Mouse (Mus musculus) mouse trophoblast stem cell (cell line): Measurements from ENCODE around the gene Gab1.

ENCODE experiments used
- in situ Hi-C, 2 experiments: fragments of 300-500 bp; cut with MseI, MboI; formaldehyde crosslinking; loops; 2 replicates in 1 of 2; 3 replicates in 1 of 2; pipeline ENCODE4 v1.15.1; 2025

The Gab1 gene

DNA sequence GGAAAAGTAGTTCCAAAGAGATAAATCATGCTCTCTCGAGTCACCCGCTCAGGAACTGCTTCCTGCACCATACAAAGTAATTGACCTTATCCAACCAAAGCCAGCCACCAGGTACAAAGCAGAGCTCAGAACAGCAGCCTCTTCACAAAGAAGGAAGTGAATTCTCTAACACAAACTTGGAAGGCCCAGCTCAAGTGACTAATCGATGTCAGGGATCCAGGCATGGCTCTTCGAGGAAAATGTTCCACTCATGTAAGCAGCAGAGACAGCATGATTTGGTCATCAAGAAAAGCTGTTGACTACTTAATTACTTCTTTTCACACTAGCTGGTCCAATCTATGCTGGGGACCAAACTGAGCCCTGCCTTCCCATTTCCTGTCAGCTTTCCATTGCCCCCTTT is 69.4 kb downstream of the Gab1 start:
- in situ Hi-C loops = no loop called here

- in situ Hi-C loops = no loop called here
Observed at GRCm38 (mm10) chr8:80810442-80810841, 69.9 kb downstream of the Gab1 start.

DNA sequence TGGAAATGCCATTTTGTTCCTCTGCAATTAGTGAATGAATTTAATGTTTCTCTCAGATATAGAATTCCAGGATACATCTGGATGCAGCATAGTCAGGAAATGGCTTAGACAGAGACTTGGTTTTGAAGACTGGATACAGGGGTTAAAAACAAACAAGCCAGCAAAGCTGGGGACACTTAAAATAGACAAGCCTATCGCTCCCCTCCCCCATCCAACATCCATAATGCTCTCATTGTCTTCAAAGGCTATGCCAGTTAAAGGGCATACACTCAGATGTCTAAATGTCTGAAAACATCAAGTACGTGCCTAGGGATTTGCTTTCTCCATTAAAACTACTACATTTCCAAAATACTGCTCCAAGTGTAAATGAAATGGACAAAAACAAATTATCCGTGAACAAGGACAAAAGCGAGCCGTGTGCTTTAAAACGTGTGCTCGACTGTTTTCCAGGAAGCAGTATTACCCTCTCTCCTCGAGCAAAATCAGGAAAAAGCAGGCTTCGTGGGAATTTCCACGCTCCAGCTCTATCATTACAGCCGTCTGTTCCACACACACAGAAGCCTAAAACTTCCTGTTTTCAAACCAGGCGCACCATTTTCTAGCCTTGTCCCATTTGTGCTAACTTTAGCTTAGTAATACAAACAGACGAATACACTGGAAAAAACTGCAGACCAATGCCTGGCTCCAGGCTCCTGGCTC is 72.4 kb downstream of the Gab1 start:
- in situ Hi-C loops = no loop called here

- in situ Hi-C loops = no loop called here
Observed at GRCm38 (mm10) chr8:80804066-80804619, 76.2 kb downstream of the Gab1 start.

DNA sequence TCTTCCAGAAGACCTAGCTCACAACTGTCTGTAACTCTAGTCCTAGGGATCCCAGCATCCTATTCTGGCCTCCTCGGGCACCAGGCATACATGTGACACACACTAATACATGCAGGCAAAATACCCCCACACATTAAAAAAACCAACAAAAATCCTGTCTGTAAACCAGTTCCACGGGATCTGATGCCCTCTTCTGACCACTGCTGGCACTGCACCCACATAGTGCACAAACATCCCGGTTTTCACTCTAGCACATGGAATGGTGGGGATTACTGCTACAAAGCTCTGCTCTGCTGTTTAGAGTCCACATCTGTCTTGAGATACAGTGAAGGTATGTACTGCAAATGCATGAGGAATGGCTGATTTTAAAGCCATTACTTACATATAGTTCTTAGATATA is 81.5 kb downstream of the Gab1 start:
- in situ Hi-C loops = no loop called here

- in situ Hi-C loops = no loop called here
Observed at GRCm38 (mm10) chr8:80798198-80798777, 82.0 kb downstream of the Gab1 start.

GRCm38 (mm10) chr8:80796070-80796469 is 84.2 kb downstream of the Gab1 start:
- in situ Hi-C loops = no loop called here

DNA sequence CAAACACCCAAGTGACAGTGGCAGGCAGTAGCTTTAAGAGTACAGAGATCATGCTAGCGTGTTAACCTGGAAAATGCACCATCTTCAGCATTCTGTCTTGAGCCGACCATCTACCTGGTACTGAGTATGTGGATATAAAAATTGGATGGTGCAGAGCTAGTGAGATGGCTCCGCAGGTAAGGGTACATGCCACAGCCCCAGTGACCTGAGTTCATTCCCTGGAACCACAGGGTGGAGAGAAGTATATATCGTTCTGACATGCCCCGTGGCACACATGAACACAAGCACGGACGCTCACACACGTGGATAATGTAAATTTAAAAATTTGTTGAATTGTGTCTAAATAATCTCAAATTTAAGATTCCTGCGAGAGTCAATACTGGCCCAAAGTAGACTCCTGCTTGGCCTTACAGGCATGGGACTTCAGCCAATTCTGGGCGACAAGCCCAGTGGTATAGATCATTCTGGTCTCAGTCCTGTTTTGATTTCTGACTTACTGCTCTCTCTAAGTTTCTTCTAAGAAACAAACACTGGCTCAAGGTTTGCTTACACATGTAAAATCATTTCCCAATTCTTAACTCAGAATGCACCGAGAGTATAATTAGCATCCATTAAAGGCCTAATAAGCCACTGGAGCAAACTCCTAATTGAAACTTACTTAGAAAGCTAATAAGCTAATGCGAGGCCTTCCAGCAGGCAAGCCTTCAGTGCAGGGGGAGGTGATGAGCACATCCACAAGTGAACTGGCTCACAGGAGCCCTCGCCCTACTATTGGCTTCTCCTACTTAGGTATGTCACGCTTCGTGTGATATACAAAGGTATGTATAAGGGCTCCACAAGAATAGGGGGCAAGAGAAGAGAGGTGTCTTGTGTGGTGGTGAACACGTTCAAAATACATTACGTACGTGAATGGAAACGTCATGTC is 85.5 kb downstream of the Gab1 start:
- in situ Hi-C loops = no loop called here

DNA sequence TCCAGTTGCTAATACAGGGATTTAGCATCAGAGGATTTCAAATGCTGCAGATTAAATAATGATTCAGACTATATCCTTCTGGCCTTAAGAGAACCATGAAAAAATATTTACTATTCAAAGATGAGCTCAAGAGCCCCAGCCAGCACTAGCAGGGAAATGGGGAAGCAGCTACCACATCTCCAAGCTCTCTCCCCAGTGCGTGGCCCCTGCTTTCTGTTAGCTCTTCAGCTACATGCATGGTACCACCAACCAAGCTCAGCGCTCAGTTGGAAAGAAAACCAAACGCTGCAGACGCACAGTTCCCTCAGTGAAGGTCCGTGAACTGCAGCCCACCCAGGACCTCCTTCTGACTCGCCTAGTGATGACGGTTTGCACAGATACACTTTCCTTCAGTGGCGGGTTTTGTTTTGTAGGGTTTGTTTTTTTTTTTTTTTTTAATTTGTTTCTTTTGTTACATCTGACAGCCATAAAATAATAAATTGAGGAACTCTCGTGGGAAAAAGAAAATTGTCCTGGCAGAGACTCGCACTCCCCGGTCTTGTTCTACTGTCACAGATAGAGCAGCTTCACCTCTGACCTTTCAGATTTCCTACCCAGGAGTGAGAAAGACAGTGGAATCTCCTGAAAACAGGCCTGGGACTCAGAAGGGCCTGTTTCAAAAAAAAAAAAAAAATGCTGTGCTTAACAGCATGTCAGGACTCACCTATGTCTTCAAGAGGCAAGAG is 86.4 kb downstream of the Gab1 start:
- in situ Hi-C loops = no loop called here

DNA sequence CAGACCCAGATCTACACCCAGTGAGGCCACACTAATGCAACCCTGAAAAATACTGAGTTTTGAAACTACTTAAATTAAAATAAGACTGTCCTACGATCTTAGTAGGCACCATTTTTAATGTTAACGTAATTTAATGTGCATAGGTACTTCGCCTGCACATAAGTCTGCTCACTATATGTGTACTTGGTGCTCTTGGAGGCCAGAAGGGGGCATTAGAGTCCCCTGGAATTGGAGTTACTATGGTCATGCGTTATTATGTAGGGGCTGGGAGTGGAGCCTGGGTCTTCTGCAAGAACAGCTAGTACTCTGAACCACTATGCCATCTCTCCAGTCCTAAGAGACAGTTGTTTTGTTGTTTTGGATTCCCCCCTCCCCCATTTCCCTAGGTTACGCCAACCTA is 88.1 kb downstream of the Gab1 start:
- in situ Hi-C loops = no loop called here

- in situ Hi-C loops = no loop called here
Observed at GRCm38 (mm10) chr8:80789324-80789723, 91.0 kb downstream of the Gab1 start.

DNA sequence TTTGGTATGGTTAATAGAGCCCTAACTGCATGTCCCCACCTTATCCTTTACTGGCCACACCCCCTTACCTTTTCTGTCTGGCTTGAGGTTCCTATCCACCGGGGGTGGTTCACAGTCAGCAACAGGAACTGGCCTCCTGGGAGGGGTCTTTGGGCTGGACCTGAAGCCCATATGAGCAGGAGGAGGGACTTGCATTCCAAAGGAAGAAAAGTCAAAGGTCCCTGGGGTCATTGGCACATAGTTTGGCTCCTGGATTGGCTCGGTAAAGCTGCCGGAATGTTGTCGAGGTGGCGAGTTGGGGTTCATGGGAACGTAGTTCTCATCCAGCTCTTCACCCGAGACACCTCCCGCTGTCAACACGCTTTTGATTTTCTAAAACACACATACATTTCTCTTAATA is 95.8 kb downstream of the Gab1 start:
- in situ Hi-C loops = no loop called here

DNA sequence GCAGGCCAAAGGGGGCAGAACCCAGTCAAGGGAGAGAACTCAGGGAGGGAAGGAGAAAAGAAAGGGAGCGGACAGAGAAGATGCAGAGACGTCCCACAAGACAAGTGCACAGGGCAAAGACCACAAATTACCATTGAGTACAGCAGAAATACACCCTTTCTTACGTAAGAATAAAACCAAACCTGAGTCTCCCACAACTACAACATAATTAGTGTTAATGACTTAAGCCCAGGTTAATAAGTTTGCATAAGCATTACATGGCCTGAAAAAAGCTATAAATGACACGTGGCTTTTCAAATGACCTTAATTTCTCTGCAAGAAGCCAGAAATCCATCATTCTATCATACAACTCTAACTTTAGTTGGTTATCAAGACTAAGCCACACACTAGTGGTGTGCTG is 97.0 kb downstream of the Gab1 start:
- in situ Hi-C loops = no loop called here

DNA sequence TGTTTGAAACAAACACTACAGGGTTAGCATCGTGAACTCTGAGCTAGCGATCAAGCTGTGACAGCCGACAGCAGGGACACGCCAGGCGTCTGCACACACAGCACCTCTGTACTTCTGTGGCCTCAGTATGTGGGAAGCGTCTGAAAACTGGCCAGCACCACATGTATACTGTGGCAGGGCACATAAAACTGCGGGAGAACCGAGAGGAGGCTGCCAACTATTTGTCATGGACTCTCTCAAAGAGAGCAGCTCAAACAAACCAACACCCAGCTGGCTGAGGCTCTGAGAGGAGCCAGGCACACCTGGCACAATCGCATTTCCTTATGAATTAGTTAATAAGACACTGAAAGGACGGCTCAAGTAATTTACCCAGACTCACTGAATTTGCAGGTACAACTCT is 99.0 kb downstream of the Gab1 start:
- in situ Hi-C loops = no loop called here

GRCm38 (mm10) chr8:80780271-80780670 is 100.0 kb downstream of the Gab1 start:
- in situ Hi-C loops = no loop called here

- in situ Hi-C loops = no loop called here
Observed at GRCm38 (mm10) chr8:80776436-80776835, 103.9 kb downstream of the Gab1 start.

DNA sequence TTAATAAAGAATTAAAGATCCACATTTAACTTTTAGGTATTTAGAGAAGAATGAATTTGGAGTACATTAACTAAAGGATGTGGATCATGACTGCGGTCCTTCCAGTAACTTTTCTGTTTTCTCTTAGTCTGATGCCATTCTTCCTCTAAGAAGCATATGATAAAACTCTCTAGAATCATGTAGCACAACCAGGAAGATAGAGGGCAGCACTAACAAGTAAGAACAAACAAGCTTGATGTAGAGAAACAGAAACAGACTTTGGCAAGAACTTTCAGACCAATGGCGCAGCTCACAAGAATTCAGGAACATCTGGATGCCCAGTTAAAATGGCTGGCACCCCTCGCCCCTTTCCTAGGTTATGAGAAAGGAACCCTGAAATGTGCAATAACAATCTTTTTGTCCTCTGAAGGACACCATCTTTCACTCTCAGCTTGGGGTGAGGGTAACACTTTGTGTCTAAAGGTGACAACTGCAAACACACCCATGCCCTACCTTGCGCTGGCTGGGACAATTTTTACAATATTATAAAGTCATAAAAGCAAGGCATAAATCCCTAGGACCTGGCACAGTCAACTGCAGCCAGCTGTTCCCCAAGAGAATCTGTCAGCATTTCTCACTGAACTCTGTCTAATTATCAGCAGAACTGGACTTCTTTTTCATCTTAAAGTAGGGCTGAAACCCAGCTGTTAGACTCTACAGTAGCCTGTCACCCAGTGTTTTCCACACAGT is 107.4 kb downstream of the Gab1 start:
- in situ Hi-C loops = loop anchor here in 1 of 2 experiments (25.0 kb wide), 1 partner anchor 214 kb away; no protein-coding TSS in a partner anchor

DNA sequence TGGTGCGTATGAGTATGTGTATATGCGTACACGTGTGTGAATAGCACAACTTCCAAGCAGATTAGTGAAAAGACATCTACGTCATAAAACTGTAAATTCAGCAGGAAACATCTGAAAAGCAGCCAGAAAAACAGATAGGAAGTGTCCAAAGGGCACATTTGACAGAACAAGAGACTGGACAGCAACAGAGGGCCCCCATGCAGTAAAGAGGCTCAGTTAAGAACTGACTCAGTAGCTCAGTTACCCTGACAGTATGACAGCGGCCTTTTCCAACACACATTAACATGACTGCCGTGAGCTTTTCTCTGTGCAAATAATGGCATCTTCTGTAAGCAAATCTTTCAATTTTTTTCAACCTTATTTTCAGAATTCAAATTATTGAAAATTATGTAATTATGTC is 111.9 kb downstream of the Gab1 start:
- in situ Hi-C loops = loop anchor here in 1 of 2 experiments (25.0 kb wide), 1 partner anchor 219 kb away; no protein-coding TSS in a partner anchor

- in situ Hi-C loops = loop anchor here (10.0 to 25.0 kb wide), 2 partner anchors 234 to 242 kb away; no protein-coding TSS in a partner anchor
Observed at GRCm38 (mm10) chr8:80753017-80753715, 127.2 kb downstream of the Gab1 start.

GRCm38 (mm10) chr8:80752429-80752828 is 127.9 kb downstream of the Gab1 start:
- in situ Hi-C loops = loop anchor here (10.0 to 25.0 kb wide), 2 partner anchors 235 to 242 kb away; no protein-coding TSS in a partner anchor
